Mouse (Mus musculus) liver, postnatal 0 days (tissue): ENCODE measurements around the gene Polr2i.

Source experiments
- CTCF ChIP-seq: sonication (generic); IDR thresholded peaks from 2 replicates; pipeline ENCODE4 v1.5.1; 2016; ENCODE audit warnings: antibody characterized with exemption, low read depth
- EP300 ChIP-seq: IDR thresholded peaks from 2 replicates; pipeline ENCODE4 v1.6.1; 2016; ENCODE audit warnings: antibody characterized with exemption, low read depth, mild to moderate bottlenecking

- TF ChIP-seq CTCF (no peak), EP300 (no peak)
These were observed 27.4 kb upstream of the Polr2i start for GRCm38 (mm10) chr7:30204380-30204779.
